Mouse (Mus musculus): ENCODE measurements around the gene Magoh.

- TF ChIP-seq MAFK (IDR thresholded peaks at IDR 0.05; ENCODE audit: insufficient read depth, low read depth, low read length) (no peak), ZC3H11A (IDR thresholded peaks at IDR 0.05; ENCODE audit: borderline replicate concordance, low read depth, low read length) (no peak), ZNF384 (IDR thresholded peaks at IDR 0.05; ENCODE audit: low read depth, low read length) (no peak), CHD2 (IDR thresholded peaks at IDR 0.05; ENCODE audit: low read depth, low read length) (no peak), HCFC1 (IDR thresholded peaks at IDR 0.05; ENCODE audit: borderline replicate concordance, insufficient read depth, low read length) (no peak)
These were observed 49.2 kb downstream of the Magoh start for GRCm38 (mm10) chr4:107928726-107929125.

All from ES-E14 (cell line).